Mouse (Mus musculus): ENCODE data around the gene C1d. TPM values are rescaled to one million over a fixed set of nuclear protein-coding genes. Genes with fewer than 3 reads are reported as not detected.

The C1d gene
- total RNA-seq, 2 experiments from 2014 or later: 43.2 to 57.4 TPM

Other genes with a start within 250 kb of the C1d start
- gene Cnrip1, start 206.0 kb upstream of the C1d start, total RNA-seq (2021): 10 to 100 TPM; 13.5 to 15.5 TPM
- gene Plek, start 205.2 kb upstream of the C1d start, total RNA-seq (2021): 1 to 10 TPM; 5.3 to 7.1 TPM
- 100 to 1,000 TPM in 1 of 2 experiments, 10 to 100 TPM in 1; 79.9 to 106 TPM for gene Ppp3r1, start 98.3 kb upstream of the C1d start, total RNA-seq (2021)
- 10 to 100 TPM; 13.5 to 14.1 TPM for gene Wdr92, start 75.5 kb upstream of the C1d start, total RNA-seq (2021)
- 10 to 100 TPM; 51.9 to 56.6 TPM for gene Pno1, start 46.0 kb upstream of the C1d start, total RNA-seq (2021)

Measured in adrenal gland, adult 18-20 months (tissue).